Mouse (Mus musculus) neural tube, embryonic 12.5 days (tissue): Measurements from ENCODE around the gene Sfxn5. TPM values are rescaled to one million over a fixed set of nuclear protein-coding genes. Genes with fewer than 3 reads are reported as not detected.

ENCODE experiments used
- ATAC-seq: fragments of 200-750 bp; cut with Nextera tagmentation; 2 replicates; pipeline ENCODE4 v1.8.0; 2017; ENCODE audit warnings: low read depth, mild to moderate bottlenecking, moderate TSS enrichment, moderate library complexity; ENCODE audit not compliant: low FRiP score
- H3K27ac ChIP-seq: fragments of 300-500 bp; sonication (generic); 2 replicates; pipeline ENCODE4 v1.5.1; 2016
- H3K27me3 ChIP-seq: fragments of 300-500 bp; sonication (generic); replicated peaks from 2 replicates; pipeline ENCODE4 v1.6.1; 2016; ENCODE audit warnings: mild to moderate bottlenecking
- H3K36me3 ChIP-seq: fragments of 300-500 bp; sonication (generic); 2 replicates; pipeline ENCODE4 v1.6.1; 2016; ENCODE audit warnings: mild to moderate bottlenecking
- H3K4me1 ChIP-seq: fragments of 300-500 bp; sonication (generic); 2 replicates; pipeline ENCODE4 v1.6.1; 2016
- H3K4me2 ChIP-seq: fragments of 300-500 bp; sonication (generic); replicated peaks from 2 replicates; pipeline ENCODE4 v1.6.1; 2016; ENCODE audit warnings: mild to moderate bottlenecking
- H3K4me3 ChIP-seq: fragments of 300-500 bp; sonication (generic); 2 replicates; pipeline ENCODE4 v1.5.1; 2016
- H3K9ac ChIP-seq: fragments of 300-500 bp; sonication (generic); 2 replicates; pipeline ENCODE4 v1.6.1; 2016; ENCODE audit warnings: mild to moderate bottlenecking
- H3K9me3 ChIP-seq: fragments of 300-500 bp; sonication (generic); 2 replicates; pipeline ENCODE4 v1.6.1; 2016; ENCODE audit warnings: mild to moderate bottlenecking
- WGBS: fragments of 180-500 bp; shearing (Covaris S2); methylation state at CpG from one replicate; pipeline ENCODE4 v1.1.7; 2016; 5-methylcytosine and 5-hydroxymethylcytosine counted together
- polyA plus RNA-seq: library from polyadenylated mRNA; unstranded; fragments of >200 nt; fragmentation: Nextera tagmentation; extraction: Ambion mirVana; gene quantifications from 2 replicates; pipeline ENCODE4 v1.2.1, GENCODE M21; 2016

Sfxn5 gene
- polyA plus RNA-seq, 1 experiment from 2014 or later = 9.1 TPM

GRCm38 (mm10) chr6:85373066-85373860 lies 40.0 kb upstream of the Sfxn5 start:
- Histone ChIP-seq H3K36me3 (no peaks in the 10 kb centered on the region), H3K4me3 (peak overlapping the region; percentile 74)
- WGBS = 85% methylated on average over 10 of the region's 10 CpGs

GRCm38 (mm10) chr6:85372496-85372895 lies 39.3 kb upstream of the Sfxn5 start:
- Histone ChIP-seq H3K36me3 (no peaks in the 10 kb centered on the region), H3K27me3 (no peaks in the 10 kb centered on the region), H3K4me1 (peaks cover 20% of the 10 kb centered on the region; the same call in 1 of the 2 replicates), H3K9me3 (no peaks in the 10 kb centered on the region), H3K4me3 (no peak overlapping the region), H3K27ac (no peak overlapping the region), H3K9ac (no peak overlapping the region), H3K4me2 (peak overlapping the region; percentile 90)
- 78% methylated on average over 2 of the region's 2 CpGs for WGBS
- ATAC-seq = no peak

More at GRCm38 (mm10) chr6:85373066-85373860, 40.0 kb upstream of the Sfxn5 start:
- H3K27me3 ChIP-seq = 0 out of 2 replicates have a peak, but pooled peaks cover 2% of the 10 kb centered on the region
- H3K9ac ChIP-seq = peak overlapping the region; percentile 82; the same call in 1 of the 2 replicates
- H3K27ac ChIP-seq = no peak overlapping the region
- peak overlapping the region; percentile 90 for H3K4me2 ChIP-seq
- H3K4me1 ChIP-seq = peaks cover 20% of the 10 kb centered on the region; the same call in 1 of the 2 replicates
- ATAC-seq = no peak
- no peaks in the 10 kb centered on the region for H3K9me3 ChIP-seq

GRCm38 (mm10) chr6:85371859-85372405 lies 38.7 kb upstream of the Sfxn5 start:
- Histone ChIP-seq H3K36me3 (no peaks in the 10 kb centered on the region), H3K4me2 (peak overlapping the region; percentile 90), H3K27me3 (no peaks in the 10 kb centered on the region), H3K9me3 (no peaks in the 10 kb centered on the region), H3K9ac (no peak overlapping the region), H3K4me3 (no peak overlapping the region), H3K4me1 (peaks cover 20% of the 10 kb centered on the region; the same call in 1 of the 2 replicates), H3K27ac (no peak overlapping the region)
- no peak for ATAC-seq
- 87% methylated on average over 6 of the region's 6 CpGs for WGBS

- H3K4me1 ChIP-seq = peaks cover 20% of the 10 kb centered on the region; the same call in 1 of the 2 replicates
- H3K27ac ChIP-seq = no peak overlapping the region
- H3K4me3 ChIP-seq = no peak overlapping the region
- no peak overlapping the region for H3K4me2 ChIP-seq
- H3K36me3 ChIP-seq = no peaks in the 10 kb centered on the region
- no peaks in the 10 kb centered on the region for H3K9me3 ChIP-seq
- H3K27me3 ChIP-seq = no peaks in the 10 kb centered on the region
- ATAC-seq = no peak
- 92% methylated on average over 9 of the region's 9 CpGs for WGBS
- H3K9ac ChIP-seq = no peak overlapping the region
Observed at GRCm38 (mm10) chr6:85370666-85371430, 37.6 kb upstream of the Sfxn5 start.

GRCm38 (mm10) chr6:85370041-85370440 lies 36.8 kb upstream of the Sfxn5 start:
- Histone ChIP-seq H3K36me3 (no peaks in the 10 kb centered on the region), H3K4me2 (no peak overlapping the region), H3K9me3 (no peaks in the 10 kb centered on the region), H3K4me1 (peaks cover 20% of the 10 kb centered on the region; the same call in 1 of the 2 replicates), H3K27ac (no peak overlapping the region), H3K4me3 (no peak overlapping the region), H3K9ac (no peak overlapping the region), H3K27me3 (no peaks in the 10 kb centered on the region)
- 91% methylated on average over 5 of the region's 5 CpGs for WGBS
- ATAC-seq = no peak

GRCm38 (mm10) chr6:85369181-85369860 lies 36.1 kb upstream of the Sfxn5 start:
- no peaks in the 10 kb centered on the region for H3K27me3 ChIP-seq
- no peak for ATAC-seq
- H3K4me2 ChIP-seq = no peak overlapping the region
- 80% methylated on average over 5 of the region's 5 CpGs for WGBS
- H3K4me3 ChIP-seq = no peak overlapping the region
- H3K9me3 ChIP-seq = no peaks in the 10 kb centered on the region
- H3K4me1 ChIP-seq = peaks cover 20% of the 10 kb centered on the region; the same call in 1 of the 2 replicates
- no peak overlapping the region for H3K9ac ChIP-seq
- no peaks in the 10 kb centered on the region for H3K36me3 ChIP-seq
- no peak overlapping the region for H3K27ac ChIP-seq

- 58% methylated on average over 5 of the region's 5 CpGs for WGBS
- peaks cover 17% of the 10 kb centered on the region; the same call in 1 of the 2 replicates for H3K4me1 ChIP-seq
Observed at GRCm38 (mm10) chr6:85368722-85369121, 35.5 kb upstream of the Sfxn5 start.

GRCm38 (mm10) chr6:85368166-85368565 lies 34.9 kb upstream of the Sfxn5 start:
- Histone ChIP-seq H3K4me2 (no peak overlapping the region), H3K9ac (no peak overlapping the region), H3K27ac (no peak overlapping the region), H3K9me3 (no peaks in the 10 kb centered on the region), H3K36me3 (no peaks in the 10 kb centered on the region), H3K27me3 (no peaks in the 10 kb centered on the region), H3K4me1 (peaks cover 13% of the 10 kb centered on the region; the same call in 1 of the 2 replicates), H3K4me3 (no peak overlapping the region)
- WGBS = 85% methylated on average over 1 of the region's 1 CpGs
- no peak for ATAC-seq

More at GRCm38 (mm10) chr6:85368722-85369121, 35.5 kb upstream of the Sfxn5 start:
- Histone ChIP-seq H3K9ac (no peak overlapping the region), H3K4me2 (no peak overlapping the region), H3K36me3 (no peaks in the 10 kb centered on the region), H3K4me3 (no peak overlapping the region), H3K27ac (no peak overlapping the region), H3K27me3 (no peaks in the 10 kb centered on the region), H3K9me3 (no peaks in the 10 kb centered on the region)
- ATAC-seq = no peak

GRCm38 (mm10) chr6:85366387-85366786 lies 33.2 kb upstream of the Sfxn5 start:
- no peaks in the 10 kb centered on the region; the same call in 1 of the 2 replicates for H3K27me3 ChIP-seq
- no peak overlapping the region for H3K9ac ChIP-seq
- H3K36me3 ChIP-seq = no peaks in the 10 kb centered on the region
- no peak overlapping the region for H3K4me2 ChIP-seq
- no peaks in the 10 kb centered on the region for H3K9me3 ChIP-seq
- H3K4me1 ChIP-seq = peaks cover 13% of the 10 kb centered on the region; the same call in 1 of the 2 replicates
- no peak for ATAC-seq
- H3K4me3 ChIP-seq = no peak overlapping the region
- no peak overlapping the region for H3K27ac ChIP-seq
- WGBS = 88% methylated on average over 1 of the region's 1 CpGs

GRCm38 (mm10) chr6:85364439-85364838 lies 31.2 kb upstream of the Sfxn5 start:
- H3K4me3 ChIP-seq = no peak overlapping the region
- no peaks in the 10 kb centered on the region for H3K9me3 ChIP-seq
- 80% methylated on average over 5 of the region's 5 CpGs for WGBS
- no peak overlapping the region for H3K27ac ChIP-seq
- no peak overlapping the region for H3K9ac ChIP-seq
- no peaks in the 10 kb centered on the region; the same call in 1 of the 2 replicates for H3K27me3 ChIP-seq
- no peak overlapping the region for H3K4me2 ChIP-seq
- H3K36me3 ChIP-seq = no peaks in the 10 kb centered on the region
- no peak for ATAC-seq
- H3K4me1 ChIP-seq = peaks cover 10% of the 10 kb centered on the region; the same call in 1 of the 2 replicates

- Histone ChIP-seq H3K27me3 (no peaks in the 10 kb centered on the region; the same call in 1 of the 2 replicates), H3K9ac (no peak overlapping the region), H3K9me3 (no peaks in the 10 kb centered on the region), H3K4me3 (no peak overlapping the region), H3K4me2 (no peak overlapping the region), H3K27ac (no peak overlapping the region), H3K4me1 (peaks cover 4% of the 10 kb centered on the region; the same call in 1 of the 2 replicates), H3K36me3 (no peaks in the 10 kb centered on the region)
- no peak for ATAC-seq
- WGBS = 90% methylated on average over 4 of the region's 4 CpGs
Observed at GRCm38 (mm10) chr6:85363906-85364260, 30.7 kb upstream of the Sfxn5 start.
